Mouse (Mus musculus) liver, postnatal 0 days (tissue): ENCODE data around the gene BC052040.

Experiments
- CTCF ChIP-seq: sonication (generic); IDR thresholded peaks from 2 replicates; pipeline ENCODE4 v1.5.1; 2016; ENCODE audit warnings: antibody characterized with exemption, low read depth
- EP300 ChIP-seq: IDR thresholded peaks from 2 replicates; pipeline ENCODE4 v1.6.1; 2016; ENCODE audit warnings: antibody characterized with exemption, low read depth, mild to moderate bottlenecking

- TF ChIP-seq CTCF (no peak), EP300 (no peak)
Observed at GRCm38 (mm10) chr2:115562155-115562827, 19.2 kb upstream of the BC052040 start.
